Mouse (Mus musculus) CD4-positive naive resting alpha-beta T cell, adult 76 days (primary cell): ENCODE measurements around the gene Cilp. TPM values are rescaled to one million over a fixed set of nuclear protein-coding genes. Genes with fewer than 3 reads are reported as not detected.

Source experiments
- total RNA-seq: library from RNA; stranded (reverse); gene quantifications from one replicate; pipeline ENCODE4 v1.2.4, GENCODE M21; 2023

Gene Cilp
- not detected for total RNA-seq

DNA sequence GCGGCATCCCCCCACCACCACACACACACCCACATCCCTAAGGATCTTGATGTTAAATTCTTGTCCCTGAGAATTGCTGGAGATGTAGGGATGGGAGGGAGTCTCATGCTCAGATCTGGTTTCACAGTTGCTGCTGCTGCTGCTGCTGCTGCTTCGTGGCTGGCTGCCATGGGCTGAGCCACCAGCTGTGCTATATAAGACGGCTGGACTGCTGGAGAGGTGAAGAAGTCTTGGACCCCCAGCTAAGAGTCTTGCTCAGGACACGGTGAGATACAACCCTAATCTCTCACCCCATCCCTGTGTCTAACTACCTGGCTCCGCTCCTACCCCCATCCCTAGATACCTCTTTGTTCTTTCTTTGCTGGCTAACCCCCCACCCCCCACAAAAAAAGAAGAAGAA is at the start of gene Cilp:
Cilp (plus strand) TSS at position 222 of the 400 bp plus-strand sequence.

GRCm38 (mm10) chr9:65293973-65294715 is 29.2 kb downstream of the Cilp start, which contains the start of gene Clpx:
TSS of gene Clpx (plus strand) at chr9:65294260.

Other genes starting within 250 kb of the Cilp start
- 40.7 TPM for gene Hacd3, start 243.5 kb upstream of the Cilp start, total RNA-seq
- 68.2 TPM for gene Dpp8, start 232.8 kb upstream of the Cilp start, total RNA-seq
- not detected for gene Igdcc4, start 163.7 kb upstream of the Cilp start, total RNA-seq
- gene Igdcc3, start 124.0 kb upstream of the Cilp start, total RNA-seq: not detected
- 5.6 TPM for gene Parp16, start 69.8 kb upstream of the Cilp start, total RNA-seq
- 21.3 TPM for gene Clpx, start 29.1 kb downstream of the Cilp start, total RNA-seq
- gene Pdcd7, start 80.9 kb downstream of the Cilp start, total RNA-seq: 16.7 TPM
- gene Ubap1l, start 95.9 kb downstream of the Cilp start, total RNA-seq: 0.88 TPM
- gene Kbtbd13, start 126.5 kb downstream of the Cilp start, total RNA-seq: not detected
- gene Rasl12, start 133.3 kb downstream of the Cilp start, total RNA-seq: not detected
- not detected for gene Slc51b, start 157.8 kb downstream of the Cilp start, total RNA-seq
- gene Mtfmt, start 170.6 kb downstream of the Cilp start, total RNA-seq: 26.2 TPM
- 57.0 TPM for gene Spg21, start 195.8 kb downstream of the Cilp start, total RNA-seq